In the genomic region with DNA sequence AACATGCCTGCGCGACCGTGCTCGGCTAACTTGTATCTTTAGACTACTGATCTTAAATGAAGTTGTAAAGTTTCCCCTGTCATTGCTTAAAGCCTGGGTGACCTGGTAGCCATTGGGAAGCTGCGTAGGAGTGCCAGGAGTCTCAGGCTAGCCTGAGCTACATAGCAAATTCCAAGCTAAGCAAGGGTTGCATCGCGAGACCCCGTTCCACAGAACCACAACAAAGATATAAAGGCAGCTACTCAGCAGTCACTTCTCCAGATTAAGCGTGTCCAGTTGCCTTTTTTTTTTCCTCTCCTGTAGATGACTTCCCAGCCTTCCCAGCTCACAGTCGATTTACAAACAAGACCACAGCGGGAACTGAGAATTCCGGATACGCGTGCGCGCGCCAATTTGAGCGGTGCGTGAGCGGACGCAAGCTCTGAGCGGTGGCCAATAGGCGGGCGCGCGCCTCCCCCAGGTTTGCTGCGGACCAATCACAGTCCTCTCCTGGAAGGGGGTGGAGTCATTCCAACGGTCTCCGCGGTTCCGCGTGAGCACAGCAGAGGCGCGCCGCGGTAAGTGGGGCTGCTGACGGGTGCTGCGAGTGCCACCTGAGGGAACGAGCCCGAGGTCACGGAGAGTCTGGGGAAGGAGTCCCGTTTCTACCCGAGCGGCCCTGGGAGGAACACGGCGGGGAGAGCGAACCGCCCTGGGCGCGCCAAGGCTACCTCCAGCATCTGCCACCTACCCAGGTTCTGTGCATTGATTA, we compare ENCODE assay signal across 7 mouse cellular contexts. TPM values are rescaled to one million over a fixed set of nuclear protein-coding genes. Genes with fewer than 3 reads are reported as not detected.
DNase-seq lines count a peak whose midpoint lies in the region; ATAC-seq lines count a peak whose summit lies in the region.

A gene (plus strand): TSS at position 513 of the 751 bp plus-strand sequence.

- H3K4me3 ChIP-seq in embryonic facial prominence, embryonic 11.5 days (ENCODE audit: low read depth, low read length), result peak within 1 kb of the TSS; percentile 69
- peak within 1 kb of the TSS; percentile 68 for H3K4me3 ChIP-seq in limb, embryonic 10.5 days
- peak within 1 kb of the TSS; percentile 74 for H3K4me3 ChIP-seq in midbrain, embryonic 13.5 days (replicated peaks)

- peak within 1 kb of the TSS; percentile 52 for H3K4me2 ChIP-seq in embryonic facial prominence, embryonic 11.5 days (ENCODE audit: low read depth, low read length)
- peak within 1 kb of the TSS; percentile 70 for H3K4me2 ChIP-seq in midbrain, embryonic 13.5 days (replicated peaks)

- WGBS in embryonic facial prominence, embryonic 11.5 days, result 2% methylated on average over 50 of the region's 50 CpGs
- WGBS in limb, embryonic 10.5 days, result 2% methylated on average over 50 of the region's 50 CpGs
- WGBS in midbrain, embryonic 13.5 days, result 2% methylated on average over 50 of the region's 50 CpGs

- H3K27me3 ChIP-seq in embryonic facial prominence, embryonic 11.5 days (ENCODE audit: control insufficient read depth, insufficient read depth, low read length), result no peaks in the 10 kb centered on the region
- no peaks in the 10 kb centered on the region for H3K27me3 ChIP-seq in limb, embryonic 10.5 days (ENCODE audit: low read depth, poor library complexity, severe bottlenecking)
- peaks cover 10% of the 10 kb centered on the region for H3K27me3 ChIP-seq in midbrain, embryonic 13.5 days

- no peaks in the 10 kb centered on the region for H3K9me3 ChIP-seq in embryonic facial prominence, embryonic 11.5 days (replicated peaks; ENCODE audit: control insufficient read depth, low read length)
- no peaks in the 10 kb centered on the region for H3K9me3 ChIP-seq in limb, embryonic 10.5 days (replicated peaks)
- no peaks in the 10 kb centered on the region for H3K9me3 ChIP-seq in midbrain, embryonic 13.5 days

- peak within 1 kb of the TSS; percentile 69 for H3K9ac ChIP-seq in embryonic facial prominence, embryonic 11.5 days (replicated peaks; ENCODE audit: low read length)
- H3K9ac ChIP-seq in midbrain, embryonic 13.5 days (replicated peaks), result peak within 1 kb of the TSS; percentile 64

- ATAC-seq in embryonic facial prominence, embryonic 11.5 days (replicated peaks; ENCODE audit: insufficient number of reproducible peaks, low FRiP score, low TSS enrichment, low read depth), result peak; percentile 95
- ATAC-seq in granulocyte monocyte progenitor cell, adult 5-6 weeks (replicated peaks; ENCODE audit: poor library complexity, severe bottlenecking), result peak; percentile 100
- ATAC-seq in midbrain, embryonic 13.5 days, result peak; percentile 100

- H3K27ac ChIP-seq in embryonic facial prominence, embryonic 11.5 days (replicated peaks; ENCODE audit: low read depth, low read length), result no peak within 1 kb of the TSS
- peak within 1 kb of the TSS; percentile 86 for H3K27ac ChIP-seq in limb, embryonic 10.5 days
- H3K27ac ChIP-seq in midbrain, embryonic 13.5 days, result no peak within 1 kb of the TSS

- no peaks in the 10 kb centered on the region for H3K4me1 ChIP-seq in embryonic facial prominence, embryonic 11.5 days (ENCODE audit: control insufficient read depth, insufficient read depth, low read length)
- peaks cover 19% of the 10 kb centered on the region for H3K4me1 ChIP-seq in limb, embryonic 10.5 days
- H3K4me1 ChIP-seq in midbrain, embryonic 13.5 days (replicated peaks), result peaks cover 15% of the 10 kb centered on the region

- peak; percentile 97 for DNase-seq in adrenal gland, postnatal 14 days
- peak; percentile 98 for DNase-seq in embryonic facial prominence, embryonic 11.5 days (ENCODE audit: low spot score)
- DNase-seq in kidney, adult 11 months, result peak; percentile 93
- peak; percentile 95 for DNase-seq in limb, embryonic 10.5 days (ENCODE audit: low spot score)
- peak; percentile 79 for DNase-seq in spleen, adult 12 weeks (ENCODE audit: low spot score)

- H3K36me3 ChIP-seq in embryonic facial prominence, embryonic 11.5 days (replicated peaks; ENCODE audit: control insufficient read depth, insufficient read depth, low read depth, low read length), result no peaks in the 10 kb centered on the region
- peaks cover 12% of the 10 kb centered on the region for H3K36me3 ChIP-seq in limb, embryonic 10.5 days
- H3K36me3 ChIP-seq in midbrain, embryonic 13.5 days, result no peaks in the 10 kb centered on the region

RNA-seq across cellular contexts. Expression of the gene that starts here (rescaled TPM):
- total RNA-seq in adrenal gland, postnatal 14 days (2021), result 5.3 and 5.9 TPM in 2 replicates
- 44.8 and 46.4 TPM in 2 replicates for polyA plus RNA-seq in embryonic facial prominence, embryonic 11.5 days (2014; fragmentation: Nextera tagmentation; extraction: Ambion mirVana)
- 36.6 and 46.7 TPM in 2 replicates for total RNA-seq in granulocyte monocyte progenitor cell, adult 5-6 weeks (2014; fragmentation: Nextera tagmentation)
- 12.2 and 14.9 TPM in 2 replicates for total RNA-seq in granulocyte monocyte progenitor cell, adult 5-6 weeks (2017)
- 50.2 and 51.1 TPM in 2 replicates for polyA plus RNA-seq in limb, embryonic 10.5 days (2016; fragmentation: Nextera tagmentation; extraction: Ambion mirVana)
- polyA plus RNA-seq in midbrain, embryonic 13.5 days (2015; fragmentation: Nextera tagmentation; extraction: Ambion mirVana), result 21.6 and 21.8 TPM in 2 replicates
